Mouse (Mus musculus) gonadal fat pad, adult 2 months (tissue): ENCODE measurements around the gene Gm7879. TPM values are rescaled to one million over a fixed set of nuclear protein-coding genes. Genes with fewer than 3 reads are reported as not detected.
"Not testable (repeated sequence)": the region's sequence is repeated elsewhere in the genome, so short reads cannot be mapped to it uniquely, and the experiment has no call there.

Experiments used
- DNase-seq: peaks from one replicate; pipeline ENCODE4 v3.0.0-alpha.2; 2012; ENCODE audit warnings: low read depth
- polyA plus RNA-seq: library from polyadenylated mRNA; depleted of rRNA; stranded (reverse); fragments of >200 nt; gene quantifications from 2 replicates; pipeline ENCODE4 v1.2.3, GENCODE M21; 2012; rRNA removed

Gene Gm7879
- polyA plus RNA-seq, result 0.72 and 0.93 TPM in 2 replicates

- DNase-seq, result not testable (repeated sequence)
These were observed at the start of gene Gm7879 for GRCm38 (mm10) chr5:43912844-43913243. Gene Gm7879, plus strand, starts transcription at chr5:43913144.

- DNase-seq, result no peak
These were observed 49.3 kb upstream of the Gm7879 start for GRCm38 (mm10) chr5:43863642-43864041.

GRCm38 (mm10) chr5:43865316-43865715 is 47.6 kb upstream of the Gm7879 start:
- no peak for DNase-seq

DNA sequence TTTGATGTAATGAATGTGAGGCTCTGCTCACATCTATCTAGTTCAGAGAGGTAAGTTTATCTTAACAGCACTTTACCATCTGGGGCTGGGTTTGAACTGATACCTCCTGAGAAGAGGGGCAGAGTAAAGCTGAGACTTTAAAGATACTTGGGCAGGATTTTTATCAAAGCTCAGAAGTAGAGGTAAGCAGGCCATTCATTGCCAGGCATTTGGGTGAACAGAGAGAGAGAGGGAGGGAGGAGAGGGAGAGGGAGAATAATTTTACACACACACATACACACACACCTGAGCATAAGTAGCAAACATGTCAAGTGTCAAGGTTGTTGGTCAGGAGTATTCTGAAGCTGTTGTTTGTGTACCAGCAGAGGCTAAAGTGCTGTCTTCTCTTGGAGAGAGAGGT is 44.7 kb upstream of the Gm7879 start, which contains the start of gene Cd38:
TSS of gene Cd38 (plus strand) at position 301 of the 400 bp plus-strand sequence.
- no peak for DNase-seq

DNA sequence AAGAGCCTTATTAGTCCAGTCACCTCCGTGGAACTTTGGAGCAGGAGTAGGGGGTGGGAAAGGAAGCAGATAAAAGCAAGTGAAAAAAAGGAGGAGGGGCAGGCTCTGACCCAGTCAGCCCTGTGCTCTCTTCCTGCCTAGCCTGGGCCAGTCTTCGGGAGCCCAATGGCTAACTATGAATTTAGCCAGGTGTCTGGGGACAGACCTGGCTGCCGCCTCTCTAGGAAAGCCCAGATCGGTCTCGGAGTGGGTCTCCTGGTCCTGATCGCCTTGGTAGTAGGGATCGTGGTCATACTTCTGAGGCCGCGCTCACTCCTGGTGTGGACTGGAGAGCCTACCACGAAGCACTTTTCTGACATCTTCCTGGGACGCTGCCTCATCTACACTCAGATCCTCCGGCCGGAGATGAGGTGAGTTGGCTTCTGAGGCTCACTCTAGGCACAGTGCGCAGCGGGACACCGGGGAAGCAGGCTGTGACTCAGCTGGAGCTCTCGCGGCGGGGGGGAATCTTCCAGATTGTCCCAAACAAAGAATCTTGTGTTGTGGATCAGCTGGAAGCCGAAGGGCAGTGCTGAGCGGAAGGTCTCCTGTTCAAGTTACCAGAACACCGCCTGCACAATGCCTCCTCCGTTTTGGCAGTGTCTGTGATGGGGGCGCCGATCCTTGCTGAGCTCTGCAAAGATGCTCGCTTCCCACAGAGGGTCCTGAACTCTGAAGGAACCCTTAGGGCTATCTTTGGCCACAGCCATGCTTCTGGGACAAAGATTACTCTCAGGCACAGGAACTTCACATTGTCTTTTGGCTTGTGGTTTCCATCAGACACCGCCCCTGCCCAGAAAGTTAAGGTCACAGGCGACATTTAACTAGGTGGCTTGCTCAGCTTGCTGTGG is 44.0 kb upstream of the Gm7879 start:
- no peak for DNase-seq

GRCm38 (mm10) chr5:43871845-43872244 is 41.1 kb upstream of the Gm7879 start:
- no peak for DNase-seq

- no peak for DNase-seq
These were observed 40.3 kb upstream of the Gm7879 start for GRCm38 (mm10) chr5:43872652-43873051.

- no peak for DNase-seq
These were observed 30.9 kb upstream of the Gm7879 start for GRCm38 (mm10) chr5:43882034-43882433.

- no peak for DNase-seq
These were observed 27.7 kb upstream of the Gm7879 start for GRCm38 (mm10) chr5:43885060-43885820.

DNA sequence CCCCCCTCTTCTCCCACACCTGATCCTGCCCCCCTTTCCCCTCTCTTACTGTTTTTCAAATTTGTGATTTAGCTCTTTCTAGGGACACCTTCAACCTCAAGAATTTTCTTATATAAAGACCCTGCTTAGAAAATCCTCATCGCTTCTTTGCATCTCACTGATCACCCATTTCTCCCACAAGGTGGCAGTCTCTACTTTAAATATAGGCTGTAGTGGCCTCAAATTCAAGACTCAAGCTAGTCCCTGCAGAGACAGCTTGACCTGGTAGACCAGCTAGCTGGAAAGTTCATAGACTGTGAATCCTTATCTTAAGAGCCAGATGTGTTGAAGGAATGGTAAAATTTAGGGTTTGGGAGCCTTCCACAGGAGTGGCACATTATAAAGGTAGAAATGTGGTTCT is 20.6 kb upstream of the Gm7879 start:
- peak; percentile 2 for DNase-seq

- peak; percentile 22 for DNase-seq
These were observed 18.8 kb upstream of the Gm7879 start for GRCm38 (mm10) chr5:43894113-43894512.

- DNase-seq, result no peak
These were observed 17.0 kb upstream of the Gm7879 start for GRCm38 (mm10) chr5:43895931-43896330.

DNA sequence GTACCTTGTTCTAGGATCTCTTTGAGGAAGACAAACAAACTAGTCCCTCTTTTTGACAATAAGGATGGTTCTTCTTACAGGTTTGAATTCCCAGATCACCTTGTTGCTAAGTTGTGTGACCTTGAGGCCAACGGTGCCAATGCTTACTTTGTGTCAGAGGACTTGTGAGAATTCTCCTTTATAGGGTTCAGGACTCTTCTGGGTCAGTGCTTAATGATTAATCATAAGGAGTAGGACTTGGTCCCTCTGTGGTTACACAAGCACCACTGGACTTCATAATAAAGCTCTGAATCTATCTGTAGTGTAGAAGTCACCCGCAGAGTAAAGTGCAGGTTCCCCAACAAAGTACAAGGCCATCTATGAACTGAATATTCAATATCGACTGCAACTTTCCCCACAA is 8.3 kb upstream of the Gm7879 start:
- no peak for DNase-seq

- DNase-seq, result no peak
These were observed 3.7 kb upstream of the Gm7879 start for GRCm38 (mm10) chr5:43909213-43909612.

DNA sequence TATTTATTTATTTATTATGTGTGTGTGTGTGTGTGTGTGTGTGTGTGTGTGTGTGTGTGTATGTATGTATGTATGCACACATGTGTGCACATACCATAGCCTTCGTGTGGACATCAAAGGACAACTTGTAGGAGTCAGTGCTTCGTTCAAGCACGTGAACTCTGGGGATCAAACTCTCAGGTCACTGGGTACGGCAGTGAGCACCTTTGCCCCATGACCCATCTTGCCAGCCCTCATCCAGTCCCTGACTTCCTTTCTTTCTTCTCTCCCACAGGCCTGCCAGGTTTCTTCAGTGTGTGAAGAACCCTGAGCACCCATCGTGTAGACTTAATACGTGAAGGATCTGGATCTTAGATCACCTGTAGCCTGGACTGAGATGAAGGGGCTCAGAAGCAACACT is 2.9 kb upstream of the Gm7879 start:
- DNase-seq, result no peak

DNA sequence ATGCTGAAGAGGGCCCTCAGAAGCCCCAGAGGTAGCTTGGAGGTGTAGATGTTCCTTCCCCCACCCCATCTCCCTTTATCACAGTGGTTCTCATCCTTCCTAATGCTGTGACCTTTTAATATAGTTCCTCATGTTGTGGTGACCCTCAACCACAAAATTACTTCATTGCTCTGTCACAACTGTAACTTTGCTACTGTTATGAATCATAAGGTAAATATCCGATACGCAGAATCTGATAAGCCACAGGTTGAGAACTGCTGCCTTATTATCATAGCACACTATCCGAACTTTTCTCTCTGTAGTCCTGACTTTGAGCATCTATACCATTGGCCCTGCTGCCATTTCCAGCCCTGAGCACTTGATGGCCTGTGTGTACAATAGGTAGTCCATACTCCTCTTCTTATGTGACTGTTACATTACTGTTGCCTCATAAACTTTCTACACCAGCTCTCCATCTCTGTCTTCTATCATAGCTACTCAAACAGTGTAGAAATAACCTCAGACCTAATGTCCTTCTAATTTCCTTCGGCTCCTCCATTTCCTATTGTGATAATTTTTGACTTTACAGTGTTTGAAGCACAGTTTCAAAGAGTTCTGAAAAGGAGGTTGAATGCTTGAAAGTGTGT is 2.4 kb downstream of the Gm7879 start:
- no peak for DNase-seq

DNA sequence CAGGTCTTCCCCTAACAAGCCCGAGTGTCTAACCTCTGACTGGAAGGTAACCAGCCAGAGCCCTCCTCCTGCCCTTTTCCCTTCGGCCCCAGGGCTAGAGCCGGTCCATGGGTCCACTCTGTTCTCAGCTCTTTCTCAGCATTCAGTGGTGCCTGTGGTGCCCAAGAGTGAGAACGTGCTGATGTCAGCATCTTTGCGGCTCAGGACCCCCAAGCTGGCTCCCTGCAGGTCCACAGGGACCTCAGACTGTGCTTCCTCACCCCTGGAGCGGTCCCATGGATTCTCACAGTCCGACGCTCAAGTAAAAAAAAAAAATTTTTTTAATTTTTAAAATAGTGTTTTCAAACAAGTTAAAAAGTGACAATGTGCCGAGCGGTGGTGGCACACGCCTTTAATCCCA is 8.9 kb downstream of the Gm7879 start:
- DNase-seq, result no peak

DNA sequence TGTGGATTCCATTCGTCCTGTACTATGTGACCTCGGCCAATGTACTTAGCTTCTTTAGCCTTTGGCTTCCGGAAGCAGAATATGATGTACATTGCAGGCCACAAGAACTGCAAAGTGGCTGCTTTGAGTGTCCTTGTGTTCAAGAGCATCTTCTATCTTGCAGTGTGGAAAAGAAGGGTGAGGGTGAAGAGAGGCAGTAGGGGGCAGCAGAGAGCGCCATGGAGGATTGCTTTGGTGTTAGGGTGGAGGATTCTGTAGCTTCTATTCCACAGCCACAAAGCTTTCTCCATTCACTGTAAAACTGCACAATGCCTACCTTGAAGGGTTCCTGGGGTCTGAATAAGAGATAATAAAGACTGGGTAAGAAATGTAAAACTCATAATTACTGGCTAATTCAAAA is 11.0 kb downstream of the Gm7879 start:
- DNase-seq, result peak; percentile 5

DNA sequence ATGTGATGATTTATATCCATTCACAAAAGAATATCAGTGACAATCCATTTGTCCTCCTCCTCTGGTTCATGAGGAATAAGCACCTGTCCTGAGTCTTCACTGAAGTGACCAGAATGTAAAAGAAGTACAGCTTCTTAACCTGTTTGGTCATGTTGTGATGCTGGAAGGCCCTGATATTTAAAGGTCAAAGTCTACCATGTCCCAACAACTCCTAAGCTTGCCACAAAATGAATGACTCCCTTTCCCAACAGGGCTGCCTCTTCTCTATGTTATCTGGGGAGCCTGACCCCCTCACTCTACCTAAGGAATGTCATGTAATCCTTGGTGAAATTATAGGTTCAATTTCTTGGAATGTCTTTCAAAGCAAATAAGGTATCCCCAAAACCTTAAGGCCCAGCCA is 14.8 kb downstream of the Gm7879 start:
- no peak for DNase-seq

- DNase-seq, result no peak
These were observed 20.3 kb downstream of the Gm7879 start for GRCm38 (mm10) chr5:43933269-43933668.

DNA sequence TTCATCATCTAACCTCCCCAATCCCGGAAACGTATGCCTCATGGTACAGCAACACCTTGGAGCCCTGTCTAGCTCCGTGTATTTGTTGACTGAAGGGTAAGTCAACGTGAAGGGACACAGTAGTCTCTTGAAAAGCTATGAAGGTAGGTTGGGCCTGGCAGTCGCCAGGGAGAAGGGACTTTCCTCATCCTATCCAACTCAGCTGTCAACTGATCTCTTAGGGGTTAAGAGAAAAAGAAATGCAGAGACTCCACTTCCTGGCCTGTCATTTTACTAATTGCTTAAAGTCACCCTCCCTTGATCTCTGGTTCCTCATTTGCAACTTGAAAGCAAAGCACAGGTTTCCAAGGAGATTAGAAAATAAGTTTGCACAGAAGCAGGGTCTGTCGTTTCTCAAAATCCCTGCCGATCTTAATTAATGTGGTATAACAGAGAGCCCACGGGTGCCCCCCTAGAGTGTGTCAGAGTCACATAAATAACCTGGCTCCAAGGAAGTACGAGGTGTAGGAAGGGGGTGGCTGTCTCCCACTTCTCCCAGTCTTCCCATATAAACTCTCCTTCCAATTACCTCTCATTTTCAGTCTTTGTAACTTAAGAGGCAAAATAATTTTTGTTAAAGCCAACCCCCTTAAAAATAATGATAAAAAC is 34.5 kb downstream of the Gm7879 start:
- no peak for DNase-seq
